Mouse (Mus musculus) R1 (cell line): ENCODE results near the gene Tmem246.
"Not testable (repeated sequence)": the region's sequence is repeated elsewhere in the genome, so short reads cannot be mapped to it uniquely, and the experiment has no call there.

ENCODE experiments used
- DNase-seq: peaks from one replicate; pipeline ENCODE4 v3.0.0-alpha.2; 2018; ENCODE audit warnings: low read depth, low spot score

Tmem246 gene

DNA sequence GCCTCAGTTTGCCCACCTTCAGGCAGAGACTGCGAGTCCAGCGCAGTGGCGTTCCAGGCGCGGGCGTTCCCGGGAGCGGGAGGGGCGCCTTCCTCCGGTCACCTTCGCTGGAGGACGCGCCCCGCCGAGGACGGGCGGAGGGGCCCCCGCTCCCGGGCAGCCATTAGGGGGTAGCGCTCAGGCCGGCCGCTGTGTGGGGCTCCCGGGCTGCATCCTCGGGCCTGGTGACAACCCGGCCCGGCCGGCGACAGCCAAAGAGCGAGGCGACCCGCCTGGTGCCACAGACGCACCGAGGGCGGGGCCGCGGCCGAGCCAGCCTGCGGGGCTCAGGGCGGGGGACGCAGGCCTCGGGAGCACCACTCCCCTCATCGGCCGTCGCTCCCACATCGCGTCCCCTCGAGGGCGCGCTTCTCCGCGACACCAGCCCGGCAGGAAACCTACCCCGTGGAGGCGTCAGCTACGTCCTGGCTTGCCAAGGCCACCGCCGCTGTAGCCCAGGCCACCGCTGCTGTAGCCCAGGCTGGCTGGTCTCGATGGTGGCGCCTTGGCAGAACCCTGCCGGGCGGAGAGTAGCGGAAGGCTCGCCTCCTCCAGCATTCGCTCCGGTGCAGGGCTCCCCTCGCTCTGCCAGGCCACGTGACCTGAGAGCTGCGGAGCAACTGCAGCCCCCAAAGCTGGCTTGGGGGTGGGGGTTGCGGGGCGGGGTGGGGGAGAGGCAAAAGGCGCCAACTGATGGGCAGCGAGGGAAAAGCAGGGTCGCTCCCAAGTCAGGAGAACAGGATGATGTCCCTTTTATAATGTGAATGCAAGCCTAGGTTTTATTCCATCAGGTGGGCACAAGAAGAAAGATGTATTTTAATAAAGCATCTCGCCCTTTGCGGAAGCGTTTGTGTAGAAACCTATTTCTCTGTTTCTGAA lies at the start of gene Tmem246:
TSS of gene Tmem246 (minus strand) at position 694 of the 918 bp plus-strand sequence.
- peak; percentile 54 for DNase-seq

DNA sequence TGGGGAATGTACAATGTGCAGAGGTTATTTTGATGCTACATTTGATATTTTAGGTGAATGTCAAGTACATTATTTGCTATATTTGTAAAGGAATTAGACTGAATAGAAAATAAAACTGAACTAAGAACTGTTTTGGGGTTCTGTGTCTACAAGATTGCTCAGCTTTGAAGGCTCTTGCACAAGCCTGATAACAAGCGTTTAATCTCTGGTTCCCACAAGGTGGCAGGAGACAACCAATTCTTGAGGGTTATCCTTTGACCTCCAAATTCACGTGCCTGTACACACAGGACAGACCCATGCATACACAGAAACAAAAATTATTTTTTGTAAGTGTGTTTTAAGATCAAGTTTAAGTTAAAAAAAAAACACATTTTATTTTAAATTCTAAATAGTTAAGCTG lies 42.2 kb upstream of the Tmem246 start:
- no peak for DNase-seq

DNA sequence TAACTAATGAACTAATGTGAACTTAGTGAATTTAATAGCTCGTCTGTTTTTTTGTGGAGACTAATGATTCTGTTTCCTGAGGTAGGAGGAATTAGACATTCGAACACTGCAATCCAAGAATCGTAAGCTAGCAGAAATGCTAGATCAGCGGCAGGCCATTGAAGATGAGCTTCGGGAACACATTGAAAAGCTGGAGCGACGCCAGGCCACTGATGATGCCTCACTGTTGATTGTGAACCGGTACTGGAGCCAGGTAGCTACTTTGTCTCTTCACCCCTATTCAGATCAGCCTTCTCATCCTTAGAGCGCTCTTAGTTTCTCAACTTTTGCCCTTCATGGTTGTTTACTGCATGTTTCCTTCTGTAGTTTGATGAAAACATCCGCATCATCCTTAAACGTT lies 40.1 kb upstream of the Tmem246 start:
- no peak for DNase-seq

DNA sequence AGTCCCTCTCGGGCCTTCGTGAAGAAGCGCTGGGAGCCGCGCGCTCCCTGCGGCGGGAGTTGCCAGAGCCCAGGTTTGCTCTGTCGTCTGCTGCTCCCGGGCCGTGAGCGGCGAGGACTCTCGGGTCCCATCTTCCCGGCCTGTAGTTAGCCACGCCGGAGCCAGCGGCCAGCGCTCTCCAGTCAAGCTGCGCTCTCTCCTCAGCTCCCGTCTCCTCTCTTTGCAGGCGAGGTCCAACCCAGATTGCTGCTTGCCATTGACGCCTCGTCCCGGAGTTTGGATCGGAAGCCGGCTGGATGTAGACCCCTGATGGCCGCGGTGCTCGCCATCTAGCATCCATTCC lies 34.4 kb upstream of the Tmem246 start:
- DNase-seq: no peak

DNA sequence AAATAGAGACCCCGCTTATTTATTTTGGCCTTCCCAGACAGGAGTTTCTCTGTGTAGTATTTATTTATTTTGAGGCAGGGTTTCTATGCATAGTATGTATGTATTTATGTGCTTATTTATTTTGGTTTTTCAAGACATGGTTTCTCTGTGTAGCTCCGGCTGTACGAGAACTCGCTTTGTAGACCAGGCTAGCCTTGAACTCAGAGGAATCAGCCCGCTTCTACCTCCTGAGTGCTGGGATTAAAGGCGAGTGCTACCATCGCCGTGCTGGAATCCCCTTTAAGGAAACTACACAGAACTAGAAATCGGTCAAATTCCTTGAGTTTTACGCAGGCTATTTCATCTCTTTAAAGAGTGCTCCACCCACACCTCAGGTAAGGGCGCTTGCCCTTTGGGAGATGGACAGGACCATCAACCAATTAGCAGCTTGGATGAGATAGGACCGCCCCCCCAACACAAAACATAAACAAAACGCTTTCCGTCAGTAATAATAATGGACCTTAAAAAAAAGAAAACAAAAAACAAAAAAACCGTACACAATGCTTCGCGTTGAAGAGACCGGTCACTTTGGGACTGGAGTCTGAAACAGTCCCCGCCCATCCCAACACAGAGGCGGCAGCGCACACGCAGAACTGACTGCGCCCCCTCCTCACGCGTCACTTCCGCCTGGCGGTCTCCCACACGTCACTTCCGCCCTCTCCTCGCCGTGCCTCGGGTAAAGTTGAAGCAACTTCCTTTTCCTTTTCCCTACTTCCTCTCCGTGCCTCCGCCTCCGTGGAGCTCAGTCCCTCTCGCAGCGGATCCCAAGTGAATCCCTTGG lies 33.9 kb upstream of the Tmem246 start, which contains the start of gene Rnf20:
TSS of gene Rnf20 (plus strand) at position 688 of the 820 bp plus-strand sequence.
- peak; percentile 96 for DNase-seq

DNA sequence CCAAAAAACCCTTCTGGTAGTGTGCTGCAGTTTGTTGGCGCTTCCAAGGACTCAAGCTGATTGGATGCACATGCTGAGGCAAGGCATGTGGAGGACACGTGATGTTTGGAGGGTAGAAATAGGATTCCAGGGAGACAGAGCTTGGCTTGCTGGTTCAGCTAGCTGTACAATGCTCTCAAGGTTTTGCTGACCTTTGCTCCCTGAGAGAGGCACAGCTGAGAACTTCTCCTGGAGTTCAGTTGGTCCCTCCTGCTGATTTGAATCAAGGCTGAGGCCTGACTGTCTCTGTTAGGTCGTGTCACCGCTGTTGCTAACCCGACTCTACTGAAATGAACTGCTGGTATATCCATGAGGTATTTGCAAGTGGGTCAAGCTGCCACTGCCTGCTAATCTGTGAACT lies 31.3 kb upstream of the Tmem246 start:
- DNase-seq: peak; percentile 8

DNA sequence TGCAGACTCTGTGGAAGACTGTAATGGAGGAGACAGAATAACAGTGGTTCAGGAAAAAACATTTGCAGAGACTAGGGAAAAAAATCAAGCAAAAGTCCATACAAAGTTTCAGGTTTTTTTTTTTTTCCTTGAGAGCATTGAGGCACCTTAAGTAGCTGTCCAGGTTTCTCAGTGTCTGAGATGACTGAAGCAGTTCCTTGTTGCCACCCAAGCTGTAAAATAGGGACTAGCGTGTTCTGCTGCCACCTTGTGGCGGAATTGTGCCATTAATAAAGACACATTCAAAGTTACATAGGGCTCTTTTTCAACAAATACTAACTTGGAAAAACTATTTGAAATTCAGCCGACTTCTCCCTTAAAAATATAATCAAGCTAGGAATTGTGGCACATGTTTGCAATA lies 29.3 kb upstream of the Tmem246 start:
- DNase-seq: peak; percentile 74

DNA sequence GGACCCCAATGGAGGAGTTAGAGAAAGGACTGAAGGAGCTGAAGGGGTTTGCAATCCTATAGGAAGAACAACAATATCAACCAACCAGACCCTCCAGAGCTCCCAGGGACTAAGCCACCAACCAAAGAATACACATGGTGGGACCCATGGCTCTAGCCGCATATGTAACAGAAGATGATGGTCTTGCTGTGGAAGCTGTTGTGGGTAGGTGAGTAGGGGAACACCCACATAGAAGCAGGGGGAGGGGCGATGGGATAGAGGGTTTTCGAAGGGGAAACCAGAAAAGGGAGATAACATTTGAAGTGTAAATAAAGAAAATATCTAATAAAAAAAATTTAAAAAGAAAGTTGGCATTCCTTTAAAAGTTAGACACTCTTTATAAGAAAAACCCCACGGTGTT lies 27.3 kb upstream of the Tmem246 start:
- not testable (repeated sequence) for DNase-seq

DNA sequence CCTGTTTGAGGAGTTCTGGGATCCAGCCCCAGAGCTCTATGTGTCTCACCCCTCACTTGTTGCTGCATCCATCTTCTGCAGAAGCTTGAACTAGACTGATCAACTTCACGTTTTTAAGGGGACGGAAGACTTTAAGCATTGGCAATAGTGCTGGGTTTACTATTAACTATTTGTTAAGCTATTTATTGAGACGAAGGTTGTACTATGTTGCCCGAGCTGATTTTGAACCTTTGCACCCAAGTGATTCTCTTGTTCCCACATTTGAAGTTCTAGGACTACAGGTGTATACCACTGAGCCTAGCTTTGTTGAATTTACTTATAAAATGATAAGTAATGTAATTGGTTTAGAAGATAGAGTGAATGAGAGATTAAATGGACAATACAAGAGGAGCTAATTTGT lies 26.2 kb upstream of the Tmem246 start:
- DNase-seq: no peak

DNA sequence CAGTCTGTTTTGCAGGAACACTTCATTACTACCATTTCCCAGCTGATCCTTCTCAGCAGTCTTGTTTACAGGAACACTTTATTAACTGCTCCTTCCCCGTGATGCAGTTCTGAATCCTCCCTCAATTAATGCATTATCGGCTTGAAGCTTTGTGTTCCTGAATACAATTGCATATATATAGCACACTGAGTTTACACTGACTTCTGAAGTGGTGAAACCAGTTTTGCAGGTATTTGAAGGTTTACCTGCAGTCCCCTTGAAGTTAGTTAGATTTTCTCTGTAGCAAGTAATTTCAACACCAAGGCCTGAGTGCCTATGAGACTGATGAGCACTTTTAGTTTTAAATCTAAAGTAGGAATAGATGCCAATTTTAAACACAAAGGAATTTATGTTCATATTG lies 24.6 kb upstream of the Tmem246 start:
- DNase-seq: peak; percentile 15

DNA sequence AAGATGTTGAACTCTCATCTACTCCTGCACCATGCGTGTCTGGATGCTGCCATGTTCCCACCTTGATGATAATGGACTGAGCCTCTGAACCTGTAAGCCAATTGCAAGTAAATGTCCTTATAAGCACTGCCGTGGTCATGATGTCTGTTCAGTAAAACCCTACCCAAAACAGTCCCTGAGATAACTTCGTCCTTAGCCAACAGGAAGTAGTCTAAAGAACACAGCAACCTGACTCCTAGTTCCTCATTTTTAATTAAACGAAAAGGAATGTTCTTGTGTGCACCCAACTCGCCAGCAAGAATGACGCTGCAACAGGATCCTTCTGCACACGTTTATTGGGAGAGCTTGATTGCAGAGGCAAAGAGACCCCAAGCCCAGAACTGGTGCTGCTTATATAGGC lies 22.2 kb upstream of the Tmem246 start:
- not testable (repeated sequence) for DNase-seq

DNA sequence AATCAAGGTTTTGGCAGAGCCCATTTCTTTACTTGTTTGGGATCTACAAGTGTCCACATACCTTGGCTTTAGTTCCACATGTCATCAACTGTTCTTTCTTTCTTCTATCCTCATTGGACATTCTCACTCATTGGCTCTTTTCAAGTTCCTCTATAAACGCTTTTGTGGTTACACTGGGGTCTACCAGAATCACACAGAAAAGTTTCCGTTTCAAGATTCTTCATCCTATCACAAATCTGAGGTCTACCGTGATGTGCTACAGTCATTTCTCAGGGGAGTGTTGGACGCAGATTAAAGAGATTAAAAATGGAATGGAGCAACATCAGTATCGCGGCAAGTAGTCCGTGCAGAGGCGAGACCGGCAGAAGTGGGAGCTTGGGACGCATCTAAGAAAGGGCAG lies 19.2 kb upstream of the Tmem246 start:
- no peak for DNase-seq

DNA sequence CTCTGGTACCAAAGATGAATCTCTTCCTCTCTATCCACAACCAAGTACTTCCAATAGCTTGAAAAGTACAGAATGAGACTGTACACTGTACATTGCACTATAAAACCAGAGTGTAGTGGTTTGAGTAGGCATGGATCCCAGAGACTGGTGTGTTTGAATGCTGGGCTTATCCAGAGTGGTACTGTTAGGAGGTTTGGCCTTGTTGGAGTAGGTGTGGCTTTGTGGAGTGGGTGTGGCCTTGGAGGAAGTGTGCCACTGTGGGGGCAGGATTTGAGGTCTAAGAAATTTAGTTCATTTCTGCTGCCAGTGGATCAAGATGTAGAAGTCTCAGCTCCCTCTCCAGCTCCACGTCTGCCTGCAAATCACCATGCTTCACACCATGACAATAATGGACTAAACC lies 7.8 kb upstream of the Tmem246 start:
- DNase-seq: no peak

DNA sequence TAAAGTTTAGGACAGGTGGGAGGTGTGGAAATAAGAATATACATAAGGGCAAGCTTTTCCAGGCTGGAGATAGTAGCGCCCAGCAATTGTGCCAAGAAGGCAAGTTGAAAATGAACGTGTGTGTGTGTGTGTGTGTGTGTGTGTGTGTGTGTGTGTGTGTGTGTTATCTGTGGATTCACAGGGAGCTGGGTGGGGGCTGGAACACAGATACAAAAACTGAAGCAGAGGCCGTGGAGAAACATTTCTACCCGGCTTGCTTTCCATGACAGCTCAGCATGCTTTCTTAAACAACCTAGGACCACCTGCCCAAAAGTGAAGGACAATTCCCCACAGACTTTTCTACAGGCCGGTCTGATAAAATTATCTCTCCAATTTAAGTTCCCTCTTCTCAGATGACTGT lies 6.9 kb upstream of the Tmem246 start:
- no peak for DNase-seq

DNA sequence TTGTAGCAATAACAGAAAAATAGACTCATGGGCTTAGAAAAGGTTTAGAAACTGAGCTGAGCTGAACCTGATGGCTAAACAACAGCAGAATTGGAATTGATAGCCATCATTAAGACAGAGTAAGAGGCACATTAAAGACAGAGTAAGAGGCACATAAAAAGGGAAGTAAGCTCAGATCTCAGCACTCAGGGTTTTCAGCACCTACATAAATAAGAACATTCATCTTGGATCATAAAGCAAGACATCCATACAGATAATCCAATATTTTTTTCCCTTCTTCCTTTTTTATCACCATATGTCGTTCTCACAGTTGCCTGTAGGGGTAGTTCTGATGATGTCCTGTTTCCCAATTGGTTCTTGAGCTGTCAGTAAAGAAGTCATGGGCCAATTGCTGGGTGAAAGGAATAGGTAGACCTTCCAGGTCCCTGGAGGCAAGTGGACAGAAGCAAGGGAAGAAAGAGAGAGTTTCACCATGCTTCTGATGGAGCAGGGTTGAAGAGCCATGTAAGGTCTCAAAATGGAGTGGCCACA lies 6.4 kb upstream of the Tmem246 start:
- peak; percentile 27 for DNase-seq

DNA sequence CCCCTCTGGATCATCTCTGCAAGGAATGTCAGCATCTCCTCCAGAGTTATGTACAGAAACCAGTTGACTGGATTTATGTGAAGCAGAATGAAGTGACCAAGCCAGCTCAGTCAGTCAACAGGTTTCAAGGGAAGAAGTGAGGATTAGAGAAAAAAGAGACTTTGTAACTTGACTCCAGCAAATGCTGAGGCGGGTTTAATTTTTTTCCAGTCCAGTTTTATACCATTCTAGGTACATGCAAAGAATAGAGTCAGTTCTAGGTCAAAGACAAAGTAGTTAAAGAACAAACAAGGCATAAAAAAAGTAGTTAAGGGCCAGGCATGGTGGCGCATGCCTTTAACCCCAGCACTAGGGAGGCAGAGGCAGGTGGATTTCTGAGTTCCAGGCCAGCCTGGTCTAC lies 5.5 kb upstream of the Tmem246 start:
- no peak for DNase-seq

DNA sequence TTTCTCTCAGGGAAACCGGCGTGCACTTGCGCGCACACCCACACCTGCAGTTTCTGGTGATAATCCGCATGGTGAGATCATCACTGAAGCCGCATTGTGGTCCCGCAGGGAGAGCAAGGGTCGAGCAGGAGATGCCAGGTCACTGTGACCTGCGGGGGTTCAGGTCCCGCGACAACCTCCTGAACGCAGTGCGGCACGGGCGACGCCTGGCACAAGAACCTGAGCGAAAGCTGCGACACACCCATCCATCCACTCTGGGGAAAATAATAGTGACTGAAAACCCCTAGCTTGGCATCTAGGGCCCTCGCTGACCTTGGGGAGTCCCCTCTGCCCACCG lies 862 bp downstream of the Tmem246 start:
- peak; percentile 31 for DNase-seq

DNA sequence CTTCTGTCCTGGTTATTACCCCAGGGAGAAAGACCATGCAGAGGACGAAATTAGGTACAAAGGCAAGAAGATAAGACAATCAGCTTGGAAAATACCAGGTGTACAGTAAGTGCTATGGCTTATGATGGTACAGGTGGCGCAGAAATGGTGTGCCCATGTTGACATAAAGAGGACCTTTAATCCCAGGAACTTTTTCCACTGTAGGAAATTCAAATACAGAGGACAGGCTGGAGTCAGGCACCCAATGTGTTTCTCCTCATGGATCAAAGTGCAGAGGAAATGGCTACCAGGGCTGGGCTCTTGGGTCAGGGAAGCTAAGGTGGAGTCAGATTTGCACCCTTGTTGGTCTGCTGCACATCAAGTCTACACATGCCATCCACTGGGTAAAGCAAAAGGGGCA lies 7.5 kb downstream of the Tmem246 start:
- no peak for DNase-seq

DNA sequence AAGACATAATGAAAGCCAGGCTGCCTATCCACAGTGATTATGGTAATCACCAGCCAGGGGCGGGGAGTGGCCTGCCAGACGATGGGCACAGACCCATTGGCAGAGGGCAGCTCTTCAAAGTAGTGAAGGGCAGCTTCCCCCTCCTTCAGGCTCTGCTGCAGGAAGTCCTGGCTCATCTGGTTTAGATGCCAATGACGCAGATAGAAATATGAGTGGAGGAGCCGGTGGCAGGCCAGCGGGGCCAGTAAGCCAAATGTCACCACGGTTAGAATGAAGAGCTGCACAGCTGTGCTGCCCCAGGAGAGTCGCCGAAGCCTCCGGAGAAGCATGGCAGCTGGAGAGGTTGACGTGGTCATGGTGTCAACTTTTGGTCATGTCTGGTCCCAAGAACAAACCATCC lies 10.9 kb downstream of the Tmem246 start:
- no peak for DNase-seq

DNA sequence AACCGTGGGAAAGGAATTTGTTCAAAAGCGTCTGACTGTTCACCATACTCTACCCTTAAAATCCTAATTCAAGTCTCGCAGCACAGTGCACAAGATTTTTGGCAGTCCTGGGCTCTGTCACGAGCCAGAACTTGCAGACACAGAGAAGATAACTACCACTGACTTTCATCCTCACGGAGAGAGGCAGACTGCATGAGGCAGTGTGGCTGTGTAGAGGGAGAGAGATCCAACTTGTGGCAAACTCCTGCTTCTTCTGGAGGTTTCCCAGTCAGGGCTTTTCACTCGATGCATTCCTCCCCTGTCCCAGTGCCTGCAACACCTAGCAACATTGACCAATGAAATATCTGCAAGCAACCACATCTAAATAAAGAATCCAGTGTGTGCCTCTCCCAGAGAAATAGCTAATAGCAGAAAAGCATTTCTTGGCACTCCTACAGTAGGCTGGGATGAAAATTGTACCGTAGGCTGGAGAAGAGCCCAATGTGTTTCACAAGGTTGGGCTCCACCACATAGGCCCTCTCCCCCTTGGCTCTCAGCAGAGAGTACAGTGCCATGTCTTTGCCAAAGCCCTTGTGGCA lies 12.1 kb downstream of the Tmem246 start:
- DNase-seq: no peak

DNA sequence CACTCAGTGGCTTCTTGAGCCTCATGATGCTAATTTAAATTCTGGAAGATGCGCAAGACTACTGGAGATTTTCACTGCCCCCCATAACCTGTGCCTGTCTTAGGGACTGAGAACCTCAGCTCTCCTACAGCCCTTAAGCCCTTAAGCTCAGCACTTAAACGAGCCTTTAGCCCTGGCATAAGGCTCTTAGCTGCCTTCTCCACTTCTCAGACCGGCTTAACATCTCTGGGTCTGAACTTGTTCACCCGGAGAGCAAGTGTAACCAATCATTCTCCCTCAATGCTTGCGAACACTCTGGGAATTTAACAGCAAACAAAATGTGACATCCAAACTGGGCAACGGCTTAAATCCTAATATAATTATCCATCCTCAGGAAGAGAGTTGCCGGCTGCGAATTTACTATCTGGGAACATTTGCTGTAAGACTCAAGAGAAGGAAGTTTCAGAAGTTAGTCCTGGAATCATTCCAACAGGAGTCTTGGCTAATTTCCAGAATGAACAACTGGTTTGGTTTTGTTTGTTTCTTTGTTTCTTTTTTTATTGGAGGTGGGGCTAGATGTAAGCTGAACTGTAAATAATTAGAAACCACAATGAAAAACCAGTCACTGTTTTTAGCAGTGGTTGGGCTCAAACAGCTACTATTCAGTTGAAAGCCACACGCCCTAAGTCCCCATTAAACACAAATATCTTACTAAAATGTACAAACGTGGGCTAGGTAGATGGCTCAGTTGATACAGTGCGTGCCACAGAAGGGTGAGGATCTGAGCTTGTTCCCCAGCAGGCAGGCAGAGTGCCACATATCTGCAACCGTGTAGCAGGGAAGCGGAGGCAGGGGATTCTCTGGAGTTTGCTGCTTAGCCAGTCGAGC lies 13.5 kb downstream of the Tmem246 start:
- DNase-seq: no peak
